Mouse (Mus musculus) midbrain, embryonic 13.5 days (tissue): Measurements from ENCODE around the gene Wbp1. TPM values are rescaled to one million over a fixed set of nuclear protein-coding genes. Genes with fewer than 3 reads are reported as not detected.

Experiments
- ATAC-seq: fragments of 200-750 bp; cut with Nextera tagmentation; 2 replicates; pipeline ENCODE4 v1.8.0; 2017; ENCODE audit warnings: mild to moderate bottlenecking, moderate TSS enrichment, moderate library complexity
- H3K27ac ChIP-seq: fragments of 300-500 bp; sonication (generic); 2 replicates; pipeline ENCODE4 v1.5.1; 2015; ENCODE audit warnings: inconsistent platforms, mild to moderate bottlenecking, moderate library complexity
- H3K27me3 ChIP-seq: fragments of 300-500 bp; sonication (generic); 2 replicates; pipeline ENCODE4 v1.6.1; 2015; ENCODE audit warnings: mild to moderate bottlenecking, inconsistent platforms
- H3K36me3 ChIP-seq: fragments of 300-500 bp; sonication (generic); 2 replicates; pipeline ENCODE4 v1.6.1; 2015; ENCODE audit warnings: mild to moderate bottlenecking, inconsistent platforms
- H3K4me1 ChIP-seq: fragments of 300-500 bp; sonication (generic); replicated peaks from 2 replicates; pipeline ENCODE4 v1.6.1; 2015; ENCODE audit warnings: inconsistent platforms
- H3K4me2 ChIP-seq: fragments of 300-500 bp; sonication (generic); replicated peaks from 2 replicates; pipeline ENCODE4 v1.6.1; 2015; ENCODE audit warnings: moderate library complexity, mild to moderate bottlenecking, inconsistent platforms
- H3K4me3 ChIP-seq: fragments of 300-500 bp; sonication (generic); replicated peaks from 2 replicates; pipeline ENCODE4 v1.5.1; 2015; ENCODE audit warnings: mild to moderate bottlenecking, inconsistent platforms
- H3K9ac ChIP-seq: fragments of 300-500 bp; sonication (generic); replicated peaks from 2 replicates; pipeline ENCODE4 v1.6.1; 2015; ENCODE audit warnings: mild to moderate bottlenecking, inconsistent platforms
- H3K9me3 ChIP-seq: fragments of 300-500 bp; sonication (generic); 2 replicates; pipeline ENCODE4 v1.6.1; 2016; ENCODE audit warnings: mild to moderate bottlenecking, inconsistent platforms
- whole genome bisulfite sequencing: fragments of 180-500 bp; shearing (Covaris S2); methylation state at CpG from one replicate; pipeline ENCODE4 v1.1.7; 2015; 5-methylcytosine and 5-hydroxymethylcytosine counted together
- polyA plus RNA-seq: library from polyadenylated mRNA; unstranded; fragments of >200 nt; fragmentation: Nextera tagmentation; extraction: Ambion mirVana; gene quantifications from 2 replicates; pipeline ENCODE4 v1.2.1, GENCODE M21; 2015

Gene Wbp1
- polyA plus RNA-seq, 1 experiment from 2014 or later = 253 TPM

- Histone ChIP-seq H3K9ac (no peak overlapping the region), H3K9me3 (no peaks in the 10 kb centered on the region), H3K4me3 (no peak overlapping the region), H3K27ac (no peak overlapping the region), H3K27me3 (no peaks in the 10 kb centered on the region), H3K36me3 (peaks cover 12% of the 10 kb centered on the region), H3K4me1 (peaks cover 44% of the 10 kb centered on the region), H3K4me2 (no peak overlapping the region)
- WGBS = 91% methylated on average over 4 of the region's 4 CpGs
- ATAC-seq = no peak
Observed at GRCm38 (mm10) chr6:83111510-83112136, 9.7 kb downstream of the Wbp1 start.

GRCm38 (mm10) chr6:83108762-83109668, 12.3 kb downstream of the Wbp1 start, which contains the start of gene Mrpl53:
Gene Mrpl53, plus strand, starts transcription at chr6:83109040.
- Histone ChIP-seq H3K9me3 (no peaks in the 10 kb centered on the region), H3K27me3 (no peaks in the 10 kb centered on the region), H3K4me3 (peak within 1 kb of the TSS; percentile 87), H3K9ac (peak within 1 kb of the TSS; percentile 88), H3K27ac (peak within 1 kb of the TSS; percentile 86), H3K4me2 (peak within 1 kb of the TSS; percentile 82), H3K4me1 (peaks cover 27% of the 10 kb centered on the region), H3K36me3 (peaks cover 23% of the 10 kb centered on the region)
- under 1% methylated on average over 76 of the region's 76 CpGs for WGBS
- peak; percentile 93 for ATAC-seq

GRCm38 (mm10) chr6:83107566-83108400, 13.6 kb downstream of the Wbp1 start:
- Histone ChIP-seq H3K4me1 (peaks cover 36% of the 10 kb centered on the region), H3K27ac (peak overlapping the region; percentile 86; the same call in 1 of the 2 replicates), H3K4me3 (peak overlapping the region; percentile 87), H3K36me3 (peaks cover 23% of the 10 kb centered on the region), H3K9me3 (no peaks in the 10 kb centered on the region), H3K9ac (peak overlapping the region; percentile 88; the same call in 1 of the 2 replicates), H3K4me2 (peak overlapping the region; percentile 82), H3K27me3 (0 out of 2 replicates have a peak, but pooled peaks cover 4% of the 10 kb centered on the region)
- ATAC-seq = peak; percentile 22; the same call in 1 of the 2 replicates
- 30% methylated on average over 13 of the region's 13 CpGs for WGBS

GRCm38 (mm10) chr6:83104158-83104557, 17.2 kb downstream of the Wbp1 start:
- peaks cover 35% of the 10 kb centered on the region for H3K4me1 ChIP-seq
- no peaks in the 10 kb centered on the region for H3K9me3 ChIP-seq
- peaks cover 9% of the 10 kb centered on the region for H3K27me3 ChIP-seq
- H3K4me3 ChIP-seq = no peak overlapping the region
- H3K27ac ChIP-seq = no peak overlapping the region
- no peak for ATAC-seq
- H3K9ac ChIP-seq = no peak overlapping the region
- WGBS = 74% methylated on average over 4 of the region's 4 CpGs
- no peak overlapping the region for H3K4me2 ChIP-seq
- peaks cover 19% of the 10 kb centered on the region for H3K36me3 ChIP-seq

GRCm38 (mm10) chr6:83103130-83103650, 18.2 kb downstream of the Wbp1 start:
- no peak for ATAC-seq
- Histone ChIP-seq H3K4me3 (peak overlapping the region; percentile 73), H3K9ac (peak overlapping the region; percentile 81), H3K27ac (no peak overlapping the region), H3K4me1 (peaks cover 29% of the 10 kb centered on the region), H3K9me3 (no peaks in the 10 kb centered on the region), H3K36me3 (peaks cover 19% of the 10 kb centered on the region), H3K27me3 (peaks cover 13% of the 10 kb centered on the region), H3K4me2 (peak overlapping the region; percentile 94)
- 45% methylated on average over 11 of the region's 11 CpGs for WGBS

- H3K4me3 ChIP-seq = peak overlapping the region; percentile 73
- H3K36me3 ChIP-seq = peaks cover 14% of the 10 kb centered on the region; the same call in 1 of the 2 replicates
- H3K4me2 ChIP-seq = peak overlapping the region; percentile 94
- peak overlapping the region; percentile 87 for H3K27ac ChIP-seq
- peaks cover 16% of the 10 kb centered on the region for H3K27me3 ChIP-seq
- peak overlapping the region; percentile 81 for H3K9ac ChIP-seq
- WGBS = under 1% methylated on average over 68 of the region's 74 CpGs
- peak; percentile 80 for ATAC-seq
- no peaks in the 10 kb centered on the region for H3K9me3 ChIP-seq
- H3K4me1 ChIP-seq = peaks cover 20% of the 10 kb centered on the region
Observed at GRCm38 (mm10) chr6:83101688-83102556, 19.4 kb downstream of the Wbp1 start.

GRCm38 (mm10) chr6:83101316-83101687, 20.1 kb downstream of the Wbp1 start, which contains the start of the genes Ccdc142 and Gm42688:
Gene Ccdc142, plus strand, starts transcription at chr6:83101601.
Gene Gm42688, plus strand, starts transcription at chr6:83101617.
- Histone ChIP-seq H3K9ac (peak within 1 kb of the TSS; percentile 81), H3K4me3 (peak within 1 kb of the TSS; percentile 73), H3K27me3 (peaks cover 16% of the 10 kb centered on the region), H3K36me3 (0 out of 2 replicates have a peak, but pooled peaks cover 9% of the 10 kb centered on the region), H3K4me1 (peaks cover 20% of the 10 kb centered on the region), H3K27ac (peak within 1 kb of the TSS; percentile 87), H3K9me3 (no peaks in the 10 kb centered on the region), H3K4me2 (peak within 1 kb of the TSS; percentile 94)
- peak; percentile 83 for ATAC-seq
- WGBS = under 1% methylated on average over 25 of the region's 25 CpGs

- Histone ChIP-seq H3K9me3 (no peaks in the 10 kb centered on the region), H3K27ac (no peak overlapping the region), H3K9ac (no peak overlapping the region), H3K4me1 (peaks cover 18% of the 10 kb centered on the region), H3K4me2 (no peak overlapping the region), H3K36me3 (no peaks in the 10 kb centered on the region), H3K4me3 (no peak overlapping the region), H3K27me3 (peaks cover 17% of the 10 kb centered on the region)
- WGBS = 66% methylated on average over 2 of the region's 2 CpGs
- no peak for ATAC-seq
Observed at GRCm38 (mm10) chr6:83098411-83098810, 22.9 kb downstream of the Wbp1 start.

- no peak for ATAC-seq
Observed at GRCm38 (mm10) chr6:83095968-83096367, 25.4 kb downstream of the Wbp1 start.

GRCm38 (mm10) chr6:83092416-83093127, 28.8 kb downstream of the Wbp1 start:
- ATAC-seq = no peak
- WGBS = 54% methylated on average over 6 of the region's 6 CpGs
- no peaks in the 10 kb centered on the region for H3K36me3 ChIP-seq
- H3K4me3 ChIP-seq = no peak overlapping the region
- H3K27me3 ChIP-seq = peaks cover 50% of the 10 kb centered on the region
- H3K9me3 ChIP-seq = no peaks in the 10 kb centered on the region
- no peak overlapping the region for H3K27ac ChIP-seq
- H3K4me2 ChIP-seq = no peak overlapping the region
- no peak overlapping the region for H3K9ac ChIP-seq
- H3K4me1 ChIP-seq = peaks cover 3% of the 10 kb centered on the region

More at GRCm38 (mm10) chr6:83095968-83096367, 25.4 kb downstream of the Wbp1 start:
- H3K27ac ChIP-seq = no peak overlapping the region
- no peak overlapping the region for H3K9ac ChIP-seq
- H3K9me3 ChIP-seq = no peaks in the 10 kb centered on the region
- no peak overlapping the region for H3K4me3 ChIP-seq
- WGBS = 48% methylated on average over 6 of the region's 6 CpGs
- H3K27me3 ChIP-seq = peaks cover 29% of the 10 kb centered on the region
- no peaks in the 10 kb centered on the region for H3K36me3 ChIP-seq
- peaks cover 2% of the 10 kb centered on the region; the same call in 1 of the 2 replicates for H3K4me1 ChIP-seq
- H3K4me2 ChIP-seq = no peak overlapping the region
